Mouse (Mus musculus) spleen, adult 2 months (tissue): ENCODE data around the gene Morc1.

Experiments
- CTCF ChIP-seq: fragments of 200-500 bp; IDR thresholded peaks from 2 replicates; pipeline ENCODE4 v1.5.1; 2011; ENCODE audit warnings: mild to moderate bottlenecking, inconsistent platforms; ENCODE audit not compliant: insufficient read depth, insufficient read length, insufficient replicate concordance; ENCODE audit errors: extremely low read depth
- POLR2A ChIP-seq: fragments of 200-500 bp; IDR thresholded peaks from 2 replicates; pipeline ENCODE4 v1.6.1; 2011; ENCODE audit warnings: low read depth, low read length, inconsistent platforms

- TF ChIP-seq POLR2A (no peak), CTCF (no peak)
These were observed 88.5 kb downstream of the Morc1 start for GRCm38 (mm10) chr16:48519569-48519968.
